Mouse (Mus musculus): ENCODE measurements around the gene Ube2dnl2. TPM values are rescaled to one million over a fixed set of nuclear protein-coding genes. Genes with fewer than 3 reads are reported as not detected.

Ube2dnl2 gene
- polyA plus RNA-seq (2012; rRNA removed): not detected in 2 replicates

GRCm38 (mm10) chrX:114907282-114907681 lies at the start of gene Ube2dnl2:
Gene Ube2dnl2, plus strand, starts transcription at chrX:114907582.
- no peaks in the 10 kb centered on the region for H3K27me3 ChIP-seq (ENCODE audit: control insufficient read depth, insufficient read depth, low read length)
- WGBS: 72% methylated on average over 1 of the region's 1 CpGs
- TF ChIP-seq CTCF (IDR thresholded peaks at IDR 0.05; ENCODE audit: extremely low read depth, insufficient read depth, insufficient read length, insufficient replicate concordance) (no peak), POLR2A (IDR thresholded peaks at IDR 0.05; ENCODE audit: low read depth, low read length) (no peak)
- no peaks in the 10 kb centered on the region for H3K36me3 ChIP-seq (ENCODE audit: control insufficient read depth, insufficient read depth, low read length)
- no peaks in the 10 kb centered on the region for H3K4me1 ChIP-seq (ENCODE audit: control insufficient read depth, insufficient read depth, insufficient read length)
- H3K4me3 ChIP-seq (ENCODE audit: extremely low read depth, insufficient read depth, insufficient read length): no peak within 1 kb of the TSS
- no peak within 1 kb of the TSS for H3K27ac ChIP-seq (ENCODE audit: insufficient read depth, low read length)
- no peak for DNase-seq (ENCODE audit: low read depth in 1 of 2, low spot score in 2 of 2)

DNA sequence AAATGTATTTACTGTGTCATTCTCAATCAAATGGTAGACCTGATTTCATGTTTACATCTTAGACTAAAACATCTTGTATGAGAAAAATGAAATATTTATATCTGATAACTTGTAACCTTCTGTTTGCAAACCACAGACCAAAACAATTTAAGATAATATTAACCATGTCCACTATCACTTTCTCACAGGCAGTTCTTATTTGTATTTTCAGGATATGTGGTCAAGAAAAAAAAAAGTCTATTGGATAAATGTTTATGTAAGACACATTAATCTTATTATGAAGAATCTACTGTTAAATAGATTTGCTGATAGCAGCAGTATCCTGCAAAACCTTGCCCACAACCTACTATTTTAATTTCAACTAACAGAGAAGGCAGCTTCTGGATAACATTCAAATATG lies 11.9 kb upstream of the Ube2dnl2 start:
- H3K27me3 ChIP-seq (ENCODE audit: control insufficient read depth, insufficient read depth, low read length): no peaks in the 10 kb centered on the region
- H3K36me3 ChIP-seq (ENCODE audit: control insufficient read depth, insufficient read depth, low read length): no peaks in the 10 kb centered on the region
- no peak overlapping the region for H3K27ac ChIP-seq (ENCODE audit: insufficient read depth, low read length)
- no peaks in the 10 kb centered on the region for H3K4me1 ChIP-seq (ENCODE audit: control insufficient read depth, insufficient read depth, insufficient read length)
- H3K4me3 ChIP-seq (ENCODE audit: extremely low read depth, insufficient read depth, insufficient read length): no peak overlapping the region
- TF ChIP-seq POLR2A (IDR thresholded peaks at IDR 0.05; ENCODE audit: low read depth, low read length) (no peak), CTCF (IDR thresholded peaks at IDR 0.05; ENCODE audit: extremely low read depth, insufficient read depth, insufficient read length, insufficient replicate concordance) (no peak)
- DNase-seq (ENCODE audit: low read depth in 1 of 2, low spot score in 2 of 2): no peak

- H3K4me1 ChIP-seq (ENCODE audit: control insufficient read depth, insufficient read depth, insufficient read length): no peaks in the 10 kb centered on the region
- no peaks in the 10 kb centered on the region for H3K36me3 ChIP-seq (ENCODE audit: control insufficient read depth, insufficient read depth, low read length)
- H3K27ac ChIP-seq (ENCODE audit: insufficient read depth, low read length): no peak overlapping the region
- 79% methylated on average over 3 of the region's 3 CpGs for WGBS
- no peak for TF ChIP-seq CTCF (IDR thresholded peaks at IDR 0.05; ENCODE audit: extremely low read depth, insufficient read depth, insufficient read length, insufficient replicate concordance)
- no peak for TF ChIP-seq POLR2A (IDR thresholded peaks at IDR 0.05; ENCODE audit: low read depth, low read length)
- no peak overlapping the region for H3K4me3 ChIP-seq (ENCODE audit: extremely low read depth, insufficient read depth, insufficient read length)
- no peak for DNase-seq (ENCODE audit: low read depth in 1 of 2, low spot score in 2 of 2)
- H3K27me3 ChIP-seq (ENCODE audit: control insufficient read depth, insufficient read depth, low read length): no peaks in the 10 kb centered on the region
These were observed 9.9 kb upstream of the Ube2dnl2 start for GRCm38 (mm10) chrX:114897506-114897905.

GRCm38 (mm10) chrX:114903391-114903790 lies 4.0 kb upstream of the Ube2dnl2 start:
- DNase-seq (ENCODE audit: low read depth in 1 of 2, low spot score in 2 of 2): no peak
- no peaks in the 10 kb centered on the region for H3K36me3 ChIP-seq (ENCODE audit: control insufficient read depth, insufficient read depth, low read length)
- H3K27me3 ChIP-seq (ENCODE audit: control insufficient read depth, insufficient read depth, low read length): no peaks in the 10 kb centered on the region
- H3K27ac ChIP-seq (ENCODE audit: insufficient read depth, low read length): no peak overlapping the region
- TF ChIP-seq CTCF (IDR thresholded peaks at IDR 0.05; ENCODE audit: extremely low read depth, insufficient read depth, insufficient read length, insufficient replicate concordance) (no peak), POLR2A (IDR thresholded peaks at IDR 0.05; ENCODE audit: low read depth, low read length) (no peak)
- no peak overlapping the region for H3K4me3 ChIP-seq (ENCODE audit: extremely low read depth, insufficient read depth, insufficient read length)
- H3K4me1 ChIP-seq (ENCODE audit: control insufficient read depth, insufficient read depth, insufficient read length): no peaks in the 10 kb centered on the region

GRCm38 (mm10) chrX:114904712-114905111 lies 2.7 kb upstream of the Ube2dnl2 start, which contains the start of gene Ube2dnl1:
Gene Ube2dnl1, plus strand, starts transcription at chrX:114905012.
- 88% methylated on average over 5 of the region's 5 CpGs for WGBS
- Histone ChIP-seq H3K36me3 (ENCODE audit: control insufficient read depth, insufficient read depth, low read length) (no peaks in the 10 kb centered on the region), H3K4me1 (ENCODE audit: control insufficient read depth, insufficient read depth, insufficient read length) (no peaks in the 10 kb centered on the region), H3K27ac (ENCODE audit: insufficient read depth, low read length) (no peak within 1 kb of the TSS), H3K27me3 (ENCODE audit: control insufficient read depth, insufficient read depth, low read length) (no peaks in the 10 kb centered on the region), H3K4me3 (ENCODE audit: extremely low read depth, insufficient read depth, insufficient read length) (no peak within 1 kb of the TSS)
- TF ChIP-seq CTCF (IDR thresholded peaks at IDR 0.05; ENCODE audit: extremely low read depth, insufficient read depth, insufficient read length, insufficient replicate concordance): no peak
- TF ChIP-seq POLR2A (IDR thresholded peaks at IDR 0.05; ENCODE audit: low read depth, low read length): no peak
- DNase-seq (ENCODE audit: low read depth in 1 of 2, low spot score in 2 of 2): no peak

DNA sequence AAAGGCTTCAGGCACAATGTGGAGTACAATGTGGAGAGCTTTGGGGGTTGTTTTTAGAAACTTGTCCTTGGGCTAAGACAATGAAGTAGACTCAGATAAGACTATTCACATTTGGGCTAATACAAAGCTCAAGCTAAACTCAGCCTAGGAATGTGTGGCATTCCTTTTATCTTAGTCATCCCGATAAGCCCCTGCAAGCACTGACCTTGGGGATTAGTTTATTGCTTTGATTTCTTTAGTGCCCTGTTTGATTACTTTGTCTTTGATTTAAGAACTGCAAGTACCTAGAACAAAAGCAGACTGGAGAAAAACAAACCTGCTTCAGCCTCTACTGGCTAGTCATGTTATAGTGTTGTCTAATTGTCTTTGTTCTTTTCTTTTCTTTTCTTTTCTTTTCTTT lies 47.7 kb downstream of the Ube2dnl2 start:
- 38% methylated on average over 1 of the region's 1 CpGs for WGBS
- Histone ChIP-seq H3K36me3 (ENCODE audit: control insufficient read depth, insufficient read depth, low read length) (no peaks in the 10 kb centered on the region), H3K27ac (ENCODE audit: insufficient read depth, low read length) (no peak overlapping the region), H3K27me3 (ENCODE audit: control insufficient read depth, insufficient read depth, low read length) (no peaks in the 10 kb centered on the region), H3K4me1 (ENCODE audit: control insufficient read depth, insufficient read depth, insufficient read length) (no peaks in the 10 kb centered on the region), H3K4me3 (ENCODE audit: extremely low read depth, insufficient read depth, insufficient read length) (no peak overlapping the region)
- DNase-seq (ENCODE audit: low read depth in 1 of 2, low spot score in 2 of 2): no peak
- no peak for TF ChIP-seq CTCF (IDR thresholded peaks at IDR 0.05; ENCODE audit: extremely low read depth, insufficient read depth, insufficient read length, insufficient replicate concordance)
- no peak for TF ChIP-seq POLR2A (IDR thresholded peaks at IDR 0.05; ENCODE audit: low read depth, low read length)

Other genes with a start within 250 kb of the Ube2dnl2 start
- not detected in 2 replicates for gene Ube2dnl1, start 2.6 kb upstream of the Ube2dnl2 start, polyA plus RNA-seq (2012; rRNA removed)

Data from spleen, adult 2 months (tissue).